In the genomic region with DNA sequence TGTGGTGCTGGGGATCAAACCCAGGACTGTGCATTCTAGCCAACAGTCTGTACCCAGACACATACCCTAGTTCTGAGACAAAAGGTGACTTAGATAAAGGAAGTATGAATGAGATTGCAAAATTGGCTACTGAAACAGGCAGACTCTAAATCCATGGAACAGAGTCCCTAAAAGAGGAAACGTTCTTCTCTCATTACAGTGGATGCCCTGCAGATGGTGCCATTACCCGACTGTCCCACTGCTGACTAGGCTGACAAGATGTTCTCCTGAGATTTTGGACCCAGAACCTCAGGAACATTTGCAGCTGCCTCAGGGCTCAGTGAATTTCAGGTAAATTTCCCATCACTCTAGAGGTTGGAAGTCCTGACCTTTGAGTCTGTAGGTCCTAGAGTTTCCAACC, we compare ENCODE assay signal across 12 mouse cellular contexts. TPM values are rescaled to one million over a fixed set of nuclear protein-coding genes. Genes with fewer than 3 reads are reported as not detected.
DNase-seq lines count a peak whose midpoint lies in the region; ATAC-seq and TF ChIP-seq lines count a peak whose summit lies in the region.
"Had no signal": no experiment of that assay in that cellular context is flagged by ENCODE, and none has a peak within 500 bp of the region (broad histone marks: within the 10 kb centered on the region; RNA-seq: fewer than 3 reads in every experiment).

No protein-coding gene starts in this region.

- intact Hi-C loops in heart, postnatal 10 days (cut with DNase I): loop anchor here (2.0 kb wide), 2 partner anchors 32 to 66 kb away; a partner anchor contains a TSS
- intact Hi-C loops in left cerebral cortex, adult 2 months (cut with DNase I): no loop called here
- intact Hi-C loops in left cerebral cortex, postnatal 10 days (cut with DNase I): no loop called here

- H3K4me3 ChIP-seq in heart, embryonic 11.5 days (ENCODE audit: low read depth, low read length): no peak overlapping the region
- no peak overlapping the region for H3K4me3 ChIP-seq in left cerebral cortex, adult 2 months
- H3K4me3 ChIP-seq: lung, embryonic 15.5 days; stomach, embryonic 15.5 days had no signal

- H3K9me3 ChIP-seq in heart, embryonic 11.5 days (replicated peaks; ENCODE audit: control insufficient read depth, low read length): no peaks in the 10 kb centered on the region
- H3K9me3 ChIP-seq: lung, embryonic 15.5 days; stomach, embryonic 15.5 days had no signal

- no peak overlapping the region for H3K9ac ChIP-seq in heart, embryonic 11.5 days (ENCODE audit: low read depth, low read length)
- H3K9ac ChIP-seq: lung, embryonic 15.5 days; stomach, embryonic 15.5 days had no signal

- WGBS in heart, embryonic 11.5 days (ENCODE audit: insufficient replicate concordance): 24% methylated on average over 2 of the region's 2 CpGs

- peak; percentile 54 to 67 for DNase-seq in heart, postnatal 10 days
- no peak for DNase-seq in left cerebral cortex, adult 2 months (ENCODE audit: extremely low spot score in 1 of 2, low spot score in 2 of 2)
- DNase-seq in left cerebral cortex, postnatal 10 days (ENCODE audit: extremely low spot score in 1 of 2, low spot score in 2 of 2): no peak
- DNase-seq in adipocyte (ENCODE audit: low spot score): peak; percentile 49
- DNase-seq in spleen, postnatal 14 days (ENCODE audit: low spot score in 2 of 2): no peak
- no peak for DNase-seq in right cerebral cortex, postnatal 14 days
- DNase-seq: embryo, embryonic 11 days; gastrocnemius, postnatal 14 days had no signal

- peaks cover 7% of the 10 kb centered on the region for H3K36me3 ChIP-seq in heart, embryonic 11.5 days (ENCODE audit: control insufficient read depth, insufficient read depth, low read length)

- no peak overlapping the region for H3K4me2 ChIP-seq in heart, embryonic 11.5 days
- H3K4me2 ChIP-seq: lung, embryonic 15.5 days; stomach, embryonic 15.5 days had no signal

- no peaks in the 10 kb centered on the region for H3K27me3 ChIP-seq in heart, embryonic 11.5 days (ENCODE audit: control insufficient read depth, insufficient read depth, low read length)
- H3K27me3 ChIP-seq: lung, embryonic 15.5 days; stomach, embryonic 15.5 days had no signal

- TF ChIP-seq CTCF in left cerebral cortex, adult 2 months (IDR thresholded peaks at IDR 0.05): peak; percentile 44

- ATAC-seq in heart, embryonic 11.5 days (replicated peaks; ENCODE audit: insufficient number of reproducible peaks, low FRiP score, low TSS enrichment): no peak
- ATAC-seq in megakaryocyte, adult 5-6 weeks (ENCODE audit: poor library complexity, severe bottlenecking): peak; percentile 95

- H3K4me1 ChIP-seq in heart, embryonic 11.5 days (ENCODE audit: control insufficient read depth, insufficient read depth, low read length): no peaks in the 10 kb centered on the region
- H3K4me1 ChIP-seq: lung, embryonic 15.5 days; stomach, embryonic 15.5 days had no signal

- H3K27ac ChIP-seq in heart, embryonic 11.5 days (ENCODE audit: low read depth, low read length): no peak overlapping the region
- no peak overlapping the region for H3K27ac ChIP-seq in left cerebral cortex, adult 2 months
- H3K27ac ChIP-seq: lung, embryonic 15.5 days; stomach, embryonic 15.5 days had no signal

RNA-seq across cellular contexts. Expression of a gene that starts 13.3 kb away (rescaled TPM):
- 10 to 100 TPM; 42.1 TPM for total RNA-seq in heart, postnatal 10 days (2021)
- 40.6 and 68.0 TPM in 2 replicates for polyA plus RNA-seq in heart, embryonic 11.5 days (2014; fragmentation: Nextera tagmentation; extraction: Ambion mirVana)
- total RNA-seq in left cerebral cortex, adult 2 months (2021): 10 to 100 TPM; 31.2 to 34.6 TPM
- 10 to 100 TPM; 32.8 to 34.8 TPM for total RNA-seq in left cerebral cortex, postnatal 10 days (2021)
- 3.9 and 5.2 TPM in 2 replicates for total RNA-seq in megakaryocyte, adult 5-6 weeks (2015)
- total RNA-seq in megakaryocyte, adult 5-6 weeks (2017): 3.4 and 5.1 TPM in 2 replicates

RNA-seq across cellular contexts. Expression of a gene that starts 32.6 kb away (rescaled TPM):
- 10 to 100 TPM; 41.5 to 50.2 TPM for total RNA-seq in heart, postnatal 10 days (2021)
- polyA plus RNA-seq in heart, embryonic 11.5 days (2014; fragmentation: Nextera tagmentation; extraction: Ambion mirVana): 67.4 and 71.0 TPM in 2 replicates
- total RNA-seq in left cerebral cortex, adult 2 months (2021): 10 to 100 TPM; 59.2 to 60.4 TPM
- total RNA-seq in left cerebral cortex, postnatal 10 days (2021): 10 to 100 TPM; 67.0 to 70.7 TPM
- 14.3 and 16.3 TPM in 2 replicates for total RNA-seq in megakaryocyte, adult 5-6 weeks (2015)
- 14.4 and 15.0 TPM in 2 replicates for total RNA-seq in megakaryocyte, adult 5-6 weeks (2017)

RNA-seq across cellular contexts. Expression of a gene that starts 32.7 kb away (rescaled TPM):
- 10 to 100 TPM; 15.9 to 16.3 TPM for total RNA-seq in heart, postnatal 10 days (2021)
- polyA plus RNA-seq in heart, embryonic 11.5 days (2014; fragmentation: Nextera tagmentation; extraction: Ambion mirVana): 21.4 and 24.6 TPM in 2 replicates
- 1 to 10 TPM; 7.5 to 8.2 TPM for total RNA-seq in left cerebral cortex, adult 2 months (2021)
- total RNA-seq in left cerebral cortex, postnatal 10 days (2021): 1 to 10 TPM; 7.6 to 7.8 TPM
- 1.0 and 1.5 TPM in 2 replicates for total RNA-seq in megakaryocyte, adult 5-6 weeks (2015)
- total RNA-seq in megakaryocyte, adult 5-6 weeks (2017): 0.98 and 1.3 TPM in 2 replicates

RNA-seq across cellular contexts. Expression of a gene that starts 52.8 kb away (rescaled TPM):
- 10 to 100 TPM; 16.0 to 19.2 TPM for total RNA-seq in heart, postnatal 10 days (2021)
- 17.4 and 18.6 TPM in 2 replicates for polyA plus RNA-seq in heart, embryonic 11.5 days (2014; fragmentation: Nextera tagmentation; extraction: Ambion mirVana)
- 10 to 100 TPM; 45.5 to 45.8 TPM for total RNA-seq in left cerebral cortex, adult 2 months (2021)
- total RNA-seq in left cerebral cortex, postnatal 10 days (2021): 10 to 100 TPM; 35.2 to 36.5 TPM
- 7.6 and 7.7 TPM in 2 replicates for total RNA-seq in megakaryocyte, adult 5-6 weeks (2015)
- total RNA-seq in megakaryocyte, adult 5-6 weeks (2017): 7.8 and 8.3 TPM in 2 replicates

Comparison
In these comparisons a context has a peak if more than half of its experiments do, and no peak if none do; other contexts are left out.
1. DNase-seq: peak in heart, postnatal 10 days (2 of 2) and adipocyte (single experiment); none in left cerebral cortex, adult 2 months (0 of 2), left cerebral cortex, postnatal 10 days (0 of 2), spleen, postnatal 14 days (0 of 2) and right cerebral cortex, postnatal 14 days (single experiment).
2. RNA of a gene that starts 13.3 kb away (total RNA-seq): 42.1 TPM in heart, postnatal 10 days, 32.8 to 34.8 TPM in left cerebral cortex, postnatal 10 days and 31.2 to 34.6 TPM in left cerebral cortex, adult 2 months; 3.4 to 5.2 TPM in megakaryocyte, adult 5-6 weeks; every median in the first group is over 4 times any median in the second.